Mouse (Mus musculus): ENCODE results near the gene Wnk2.

Gene Wnk2

DNA sequence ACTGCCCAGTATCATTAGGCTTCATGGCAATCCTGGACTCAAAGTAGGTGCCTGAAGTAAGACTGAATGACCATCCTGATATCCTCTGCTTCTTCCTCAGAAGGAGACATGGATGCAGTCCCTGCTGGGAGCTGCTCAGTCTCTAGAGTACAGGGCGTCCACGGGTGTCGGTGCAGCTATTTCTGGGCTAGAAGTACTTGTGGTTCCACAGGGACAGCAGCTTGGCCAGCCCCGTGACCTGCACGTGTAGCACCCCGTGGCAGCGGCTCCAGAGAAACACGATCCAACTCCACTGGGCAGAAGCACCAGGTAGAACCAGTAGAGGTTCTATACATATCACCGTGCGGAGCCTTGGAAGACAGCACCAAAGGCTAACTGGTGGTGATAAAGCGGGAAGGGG is 13.3 kb downstream of the Wnk2 start:
- DNase-seq = no peak

DNA sequence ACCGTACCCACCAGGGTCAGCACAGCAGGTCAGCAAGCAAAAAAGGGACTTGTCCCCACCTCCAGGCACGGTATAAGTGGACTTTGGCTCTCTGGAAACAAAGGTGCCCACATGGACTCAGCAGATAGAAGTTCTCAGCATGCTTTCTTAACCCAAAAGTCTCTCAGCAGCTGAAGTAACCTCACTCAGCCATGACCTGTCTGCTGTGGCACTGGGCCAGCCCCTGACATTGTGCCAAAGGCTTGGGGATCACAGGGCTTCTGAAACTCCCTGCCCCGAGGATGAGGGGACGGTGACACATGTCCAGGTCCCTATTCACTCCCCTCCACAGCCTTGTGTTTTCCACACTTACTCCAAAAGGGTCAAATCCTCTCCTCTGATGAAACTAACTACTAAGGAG is 14.7 kb downstream of the Wnk2 start:
- peak; percentile 64 to 76 for DNase-seq

DNA sequence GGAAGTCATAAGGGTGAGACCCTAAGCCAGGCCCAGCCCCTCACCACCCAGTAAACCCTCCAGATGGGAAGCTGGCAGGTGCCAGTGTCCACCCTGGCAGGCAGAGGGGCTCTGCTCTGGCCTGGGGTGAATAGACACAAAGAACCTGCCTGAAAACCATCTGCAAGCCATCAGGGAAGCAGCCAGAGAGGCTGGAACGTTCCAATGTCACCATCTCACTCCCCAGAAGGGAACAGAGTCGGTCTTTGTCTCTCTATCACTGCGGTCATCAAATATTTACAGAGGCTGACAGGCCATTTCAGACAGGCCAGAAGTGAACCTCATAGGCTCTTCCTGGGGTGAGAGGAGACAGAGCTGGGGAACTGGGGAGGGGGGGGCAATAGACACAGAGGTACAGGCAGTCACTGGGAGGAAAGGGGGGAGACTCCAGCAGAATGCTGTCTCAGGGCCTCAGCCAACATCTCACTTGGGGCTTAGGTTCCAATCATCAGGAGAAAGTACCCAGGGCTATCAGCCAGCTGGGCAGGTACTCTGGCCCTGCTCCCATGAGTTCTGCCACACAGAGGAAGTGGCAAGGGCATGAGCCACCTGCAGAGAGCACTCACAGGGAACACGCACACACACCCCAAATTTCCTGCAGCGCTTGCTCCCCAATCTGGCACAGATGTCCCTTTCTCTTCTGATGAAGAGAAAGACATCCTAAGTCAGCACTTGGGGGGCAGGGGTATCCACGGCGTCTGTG is 15.7 kb downstream of the Wnk2 start:
- DNase-seq = peak in 1 of 2 experiments; percentile 47

DNA sequence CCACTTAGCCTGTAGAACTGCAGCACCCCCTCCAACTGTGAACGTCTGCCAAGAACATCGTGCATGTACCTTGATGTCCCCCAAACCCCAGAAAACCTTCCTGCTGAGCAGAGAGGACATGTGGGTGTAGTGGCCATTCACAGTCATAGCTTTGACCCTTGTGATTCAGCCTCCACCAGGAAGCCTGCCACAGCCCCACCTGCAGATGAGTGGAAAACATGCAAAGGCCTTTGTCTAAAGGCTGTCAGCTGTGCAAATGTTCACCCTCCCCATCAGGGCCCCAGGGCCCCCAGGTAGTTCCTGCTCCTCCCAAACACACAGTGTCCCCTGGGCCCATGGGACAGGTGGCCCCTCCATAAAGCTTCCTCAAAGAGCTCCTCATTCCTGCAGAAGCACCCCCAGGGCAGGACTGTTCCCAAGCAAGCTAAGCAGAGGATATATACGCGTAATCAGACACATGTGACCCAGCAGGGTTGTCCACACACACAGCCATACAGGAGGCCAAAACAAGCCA is 16.4 kb downstream of the Wnk2 start:
- DNase-seq = no peak

DNA sequence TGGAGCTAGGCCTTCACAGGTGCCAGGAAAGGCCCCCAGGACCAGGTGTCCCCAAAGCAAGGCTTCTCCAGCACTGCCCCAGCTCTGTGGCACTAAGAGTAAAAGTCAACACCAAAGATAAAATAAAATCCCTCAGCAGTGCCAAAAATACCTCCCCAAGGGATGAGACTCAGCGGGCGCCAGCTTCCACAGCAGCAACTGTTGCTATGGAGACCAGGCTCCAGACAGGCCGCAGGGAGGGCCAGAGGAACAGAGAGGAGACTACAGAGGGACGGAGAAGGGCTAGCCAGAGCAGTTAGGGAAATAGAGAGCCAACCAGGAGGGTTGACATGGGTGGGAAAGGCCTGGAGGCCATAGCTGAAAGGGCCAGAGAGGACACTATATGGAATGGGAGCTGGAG is 18.0 kb downstream of the Wnk2 start:
- peak in 1 of 2 experiments; percentile 49 for DNase-seq

DNA sequence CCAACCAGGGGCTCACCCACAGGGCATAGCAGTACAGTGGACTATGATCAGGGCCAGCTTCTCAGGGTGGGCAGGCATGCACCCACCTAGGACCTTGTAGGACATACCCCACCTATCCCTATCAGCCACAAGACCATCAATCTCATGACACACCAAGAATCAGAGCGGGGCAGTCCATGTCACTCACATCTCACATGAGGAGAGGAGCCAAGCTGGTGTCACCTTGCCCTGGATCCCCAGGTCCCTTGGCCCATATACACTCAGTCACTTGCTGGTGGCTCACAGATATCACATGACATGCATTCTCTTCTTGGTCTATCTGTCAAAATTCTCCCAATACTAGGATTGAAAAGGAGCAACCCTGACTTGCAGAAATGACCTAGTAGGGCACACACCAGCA is 18.7 kb downstream of the Wnk2 start:
- no peak for DNase-seq

DNA sequence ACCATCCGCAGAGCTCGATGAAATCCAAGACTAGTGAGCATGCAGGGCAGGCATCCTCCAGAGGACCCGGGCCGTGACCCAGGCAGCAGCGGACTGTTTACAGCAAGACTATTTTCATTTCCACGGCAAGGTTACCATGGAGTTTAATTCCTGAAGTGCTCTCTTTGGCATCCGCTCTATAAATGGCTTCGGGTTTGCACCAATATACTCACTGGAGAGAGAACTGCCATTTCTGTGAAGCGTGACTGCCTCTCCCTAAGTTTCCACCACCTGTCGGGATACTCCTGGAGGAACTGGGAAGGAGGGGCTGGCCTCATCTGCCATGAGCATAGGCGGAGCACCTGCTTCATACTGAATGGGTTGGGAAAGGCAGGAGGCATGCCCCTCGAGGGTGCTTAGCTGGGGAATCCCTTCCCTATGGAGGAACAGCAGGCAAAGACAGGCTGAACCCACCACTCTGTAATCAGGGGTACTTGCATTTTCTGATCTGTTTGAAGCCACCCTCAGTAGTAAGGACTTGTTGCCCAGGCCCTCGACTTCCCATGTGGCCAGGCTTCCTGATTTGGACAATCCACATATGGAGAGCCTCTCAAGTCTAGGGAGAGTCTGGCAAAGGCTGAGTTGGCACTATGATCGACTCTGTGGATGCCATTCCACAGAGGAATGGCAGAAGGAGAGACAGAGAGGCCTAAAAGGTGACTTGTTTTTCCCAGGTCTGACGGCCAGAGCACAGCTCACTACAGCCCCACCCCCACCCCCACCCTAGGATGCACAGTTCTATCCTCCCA is 19.8 kb downstream of the Wnk2 start:
- DNase-seq = peak in 1 of 2 experiments; percentile 55

DNA sequence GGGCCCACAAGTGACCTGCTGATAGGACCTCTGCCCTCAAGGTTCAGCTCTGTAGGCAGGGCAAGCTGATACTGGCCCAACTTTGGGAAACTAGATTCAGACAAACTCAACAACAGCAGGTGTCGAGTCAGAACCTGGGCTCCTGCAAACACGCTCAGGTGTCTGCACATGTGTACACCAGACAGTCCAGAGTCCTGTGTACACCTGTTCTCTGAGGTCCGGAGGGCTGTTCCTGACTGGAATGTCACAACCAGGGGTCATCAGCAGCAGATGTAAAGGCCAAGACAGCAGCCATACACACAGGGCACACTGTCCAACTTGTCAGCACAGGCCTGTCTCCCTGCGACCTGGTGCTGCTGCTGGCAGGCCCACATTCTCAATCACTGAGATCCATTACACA is 25.7 kb downstream of the Wnk2 start:
- DNase-seq = no peak

DNA sequence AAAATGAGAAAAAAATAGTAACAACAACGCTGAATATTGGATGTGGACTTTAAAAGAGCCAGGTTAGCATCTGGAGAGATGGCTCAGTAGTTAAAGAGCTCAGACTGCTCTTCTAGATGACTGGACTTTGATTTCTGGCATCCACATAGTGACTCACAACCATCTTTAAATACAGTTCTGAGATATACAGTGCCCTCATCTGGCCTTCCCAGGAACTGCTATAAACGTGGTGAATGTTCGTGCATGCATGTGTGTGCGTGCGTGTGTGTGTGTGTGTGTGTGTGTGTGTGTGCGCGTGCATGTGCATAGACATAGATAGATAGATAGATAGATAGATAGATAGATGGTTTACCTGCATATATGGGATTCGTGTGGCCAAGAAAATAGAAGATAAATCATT is 30.3 kb downstream of the Wnk2 start:
- no peak for DNase-seq

DNA sequence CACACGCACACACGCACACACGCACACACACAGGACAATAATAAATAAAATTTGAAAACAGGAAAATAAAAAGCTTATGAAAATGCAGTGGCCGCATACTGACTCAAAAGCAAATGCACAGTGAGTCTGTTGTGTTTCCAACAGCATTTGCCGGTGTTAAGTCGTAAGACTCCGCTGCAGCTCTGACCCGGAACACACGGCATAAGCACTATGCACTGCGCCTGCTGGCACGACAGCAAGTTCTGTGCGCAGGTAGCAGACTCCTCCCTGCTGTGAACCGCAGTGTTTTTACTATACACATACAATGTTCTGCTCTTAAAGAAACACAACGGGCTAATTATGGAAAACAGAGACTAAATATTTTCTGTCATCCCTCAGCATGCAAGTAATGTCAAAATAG is 32.9 kb downstream of the Wnk2 start:
- DNase-seq = peak in 1 of 2 experiments; percentile 20

DNA sequence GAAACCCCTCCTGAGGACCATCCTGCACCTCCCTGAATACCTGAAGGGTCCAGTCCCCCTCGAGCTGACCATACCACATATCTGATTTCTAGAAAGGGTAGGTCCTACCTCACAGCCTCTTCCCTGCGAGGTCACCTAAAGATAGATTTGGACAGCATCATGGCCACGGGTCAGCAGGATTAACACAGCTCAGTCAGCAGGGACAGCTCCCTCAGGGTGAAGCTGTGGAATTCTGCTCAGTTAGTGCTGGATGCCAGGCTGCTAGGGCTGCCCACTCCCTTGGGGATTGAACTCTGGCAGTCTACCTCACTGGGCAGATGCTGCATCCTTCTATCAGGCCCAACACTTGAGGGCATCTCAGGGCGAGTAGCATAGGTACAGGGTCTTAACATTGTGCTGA is 33.7 kb downstream of the Wnk2 start:
- DNase-seq = no peak

DNA sequence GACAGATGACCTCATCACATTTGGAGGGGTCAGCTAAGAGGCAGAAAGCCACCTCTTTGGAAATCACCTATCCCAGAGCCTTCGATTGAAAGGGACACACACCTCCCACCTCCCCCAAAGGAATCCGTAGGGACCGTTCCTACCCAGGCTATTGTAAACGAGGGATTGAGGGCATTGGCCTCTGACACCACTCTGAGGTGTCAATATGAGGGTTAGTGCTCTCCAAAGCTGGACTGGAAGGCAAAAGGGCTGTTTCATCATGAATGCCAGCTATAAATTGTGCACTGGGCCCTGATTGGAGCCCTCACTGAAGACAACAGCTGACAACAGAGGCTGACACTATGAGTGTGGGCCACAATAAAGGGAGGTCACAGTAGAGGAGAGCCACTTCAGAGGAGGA is 34.5 kb downstream of the Wnk2 start:
- no peak for DNase-seq

DNA sequence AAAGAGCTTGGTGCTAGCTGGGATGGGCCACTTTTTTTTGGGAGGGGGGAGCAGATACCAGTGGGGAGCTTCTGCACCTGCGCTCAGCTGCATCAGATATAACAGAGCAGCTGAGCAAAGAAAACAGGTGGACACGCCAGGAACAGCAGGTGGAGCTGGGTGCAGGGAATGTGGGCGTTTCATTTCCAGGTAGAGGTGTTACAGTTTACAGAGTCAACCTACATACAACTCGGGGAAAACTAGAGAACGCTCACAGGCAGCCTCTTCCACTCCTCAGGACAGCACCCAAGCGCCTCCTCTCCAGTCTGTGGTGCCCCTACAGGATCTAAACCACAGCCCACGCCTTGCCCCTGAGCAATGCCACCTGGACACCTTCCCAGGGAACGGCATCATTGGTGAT is 35.2 kb downstream of the Wnk2 start:
- no peak for DNase-seq

DNA sequence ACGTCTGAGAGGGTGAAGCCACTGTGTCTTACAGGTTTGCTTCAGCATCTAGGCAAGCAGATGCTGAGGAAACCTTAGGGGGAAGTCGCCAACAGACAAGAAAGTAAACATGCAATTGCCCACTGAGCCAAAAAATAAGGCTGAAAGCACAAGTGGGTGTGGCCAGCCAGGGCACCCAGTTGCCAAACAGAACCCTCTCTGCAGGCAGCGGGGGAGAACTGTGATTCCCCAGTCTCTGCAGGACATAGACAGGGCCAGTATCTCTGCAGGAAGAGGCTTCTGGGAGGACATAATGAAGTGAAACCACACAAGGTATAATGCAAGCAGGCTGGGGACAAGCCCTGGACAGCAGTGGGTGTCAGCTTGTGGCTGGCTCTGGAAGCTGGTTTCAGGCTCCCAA is 38.1 kb downstream of the Wnk2 start:
- no peak for DNase-seq

DNA sequence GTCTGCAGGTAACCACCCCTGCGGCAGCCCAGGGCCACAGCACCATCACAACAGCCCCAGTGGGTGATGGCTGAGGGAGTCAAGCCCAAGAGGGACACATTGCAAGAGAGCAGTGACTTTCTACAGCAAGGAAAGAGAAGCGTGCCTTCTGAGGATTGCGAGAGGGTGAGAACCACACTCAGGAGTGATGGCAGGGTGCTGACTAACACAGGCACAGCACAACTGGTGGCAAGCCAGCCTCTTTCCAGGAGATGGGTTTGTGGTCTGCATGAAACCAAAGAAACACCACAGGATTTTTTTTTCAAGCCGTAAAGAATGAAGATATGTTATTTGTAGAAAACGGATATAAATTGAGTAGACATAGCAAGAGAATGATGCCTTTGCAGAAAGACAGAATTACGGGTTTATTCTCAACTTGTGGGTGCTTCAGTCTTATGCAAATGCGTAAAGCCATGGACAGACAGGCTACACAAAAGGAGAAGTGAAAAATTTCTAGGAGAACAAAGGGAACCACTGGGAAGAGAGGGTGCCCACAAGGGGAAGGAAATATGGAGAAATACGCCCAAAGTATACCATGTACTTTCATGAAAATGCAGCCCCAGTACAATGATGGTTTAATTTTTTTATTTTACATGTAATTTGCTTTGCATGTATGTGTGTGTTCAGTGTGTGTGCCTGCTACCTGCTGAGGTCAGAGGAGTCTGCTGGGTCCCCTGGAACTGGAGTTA is 39.5 kb downstream of the Wnk2 start:
- no peak for DNase-seq

DNA sequence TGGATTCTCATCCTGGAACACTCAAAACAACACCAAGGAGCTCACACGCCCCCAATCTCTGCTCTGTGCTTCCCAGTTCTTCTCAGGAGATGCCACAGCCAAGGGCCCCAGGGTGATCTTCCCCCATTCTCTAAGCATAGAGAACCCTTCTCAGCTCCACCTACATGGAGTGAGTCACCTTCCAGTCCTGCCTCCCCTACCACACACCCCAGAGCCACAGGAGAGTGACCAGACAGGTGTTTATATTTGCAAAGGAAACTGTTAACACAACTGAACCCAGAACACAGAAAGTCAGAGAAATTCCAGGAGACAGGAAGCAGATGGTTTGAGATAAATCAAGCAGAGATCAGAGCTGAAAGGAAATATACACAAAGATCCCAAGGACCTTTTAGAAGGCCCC is 43.9 kb downstream of the Wnk2 start:
- DNase-seq = no peak

DNA sequence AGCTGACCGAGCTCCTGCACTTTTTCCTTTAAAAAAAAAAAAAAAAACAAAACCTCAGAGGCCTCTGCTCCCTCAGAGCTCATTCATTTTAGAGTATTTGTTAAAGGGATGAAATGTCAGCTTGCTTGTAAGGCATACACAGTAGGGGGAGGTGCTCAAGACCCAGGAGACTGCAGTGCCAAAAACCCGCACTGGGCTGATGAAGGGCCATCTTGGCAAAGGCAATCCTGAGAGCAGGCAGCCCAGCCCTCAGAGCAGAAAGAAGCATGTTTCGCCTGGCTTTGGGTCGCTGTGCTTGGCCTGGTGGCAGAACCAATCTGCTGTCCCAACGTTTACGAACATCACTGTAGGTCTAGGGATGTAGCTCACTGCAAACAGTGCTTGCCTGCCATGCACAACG is 44.6 kb downstream of the Wnk2 start:
- DNase-seq = peak; percentile 28 to 51

DNA sequence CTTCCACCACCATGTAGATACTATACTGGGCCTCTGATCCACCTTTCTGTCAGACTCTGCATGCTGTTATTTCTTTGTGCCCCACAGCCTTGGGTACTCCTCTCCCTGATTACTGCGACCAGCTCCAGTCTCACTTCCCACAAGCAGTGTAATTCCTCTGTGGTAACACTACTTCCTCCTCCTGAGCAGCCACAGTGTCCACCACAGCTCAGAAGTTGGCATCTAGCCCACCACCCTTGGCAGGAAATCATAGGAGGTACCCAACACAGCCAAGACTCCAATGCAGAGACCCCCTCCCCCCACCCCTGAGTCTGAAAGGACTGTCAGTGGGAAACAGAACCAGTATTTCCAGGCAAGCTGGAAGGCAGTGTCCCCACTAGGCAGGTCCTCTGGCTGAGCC is 47.4 kb downstream of the Wnk2 start:
- DNase-seq = peak; percentile 66 to 79

DNA sequence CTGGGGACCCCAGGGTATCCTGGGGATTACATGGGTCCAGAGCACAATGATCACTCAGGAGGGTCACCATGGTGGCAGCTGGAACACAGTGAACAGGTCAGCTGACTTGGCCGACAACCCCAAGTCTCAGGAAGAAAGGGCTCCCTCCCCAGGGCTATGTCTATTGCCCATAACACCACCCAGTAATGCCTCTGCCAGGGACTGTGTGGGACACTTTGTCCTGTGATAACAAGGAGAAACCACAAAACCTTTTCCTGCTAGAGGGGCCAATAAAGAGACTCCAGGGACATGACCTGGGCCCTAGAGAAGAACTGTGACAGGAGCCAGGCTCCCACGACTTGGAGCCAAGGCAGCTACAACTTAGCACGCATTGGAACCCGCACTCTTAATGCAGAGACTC is 51.0 kb downstream of the Wnk2 start:
- no peak for DNase-seq

DNA sequence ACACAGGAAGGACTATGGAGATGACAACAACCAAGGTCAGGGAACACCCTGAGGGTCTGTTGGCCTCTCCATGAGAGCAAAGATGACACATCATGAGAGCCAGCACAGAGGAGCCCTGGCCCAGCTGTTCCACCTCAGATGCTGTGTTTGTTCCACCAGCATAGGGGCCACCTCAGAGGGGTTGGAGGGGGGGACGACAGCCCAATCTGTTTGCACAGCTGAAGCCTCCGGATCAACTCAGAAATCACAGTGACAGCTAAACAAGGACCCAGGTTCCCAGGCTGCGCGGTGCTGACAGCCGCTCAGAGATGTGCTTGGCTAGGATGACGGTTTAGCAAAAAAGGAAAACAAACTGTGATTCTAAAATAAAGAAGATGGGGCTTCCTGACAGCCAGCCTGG is 53.1 kb downstream of the Wnk2 start:
- DNase-seq = no peak

DNA sequence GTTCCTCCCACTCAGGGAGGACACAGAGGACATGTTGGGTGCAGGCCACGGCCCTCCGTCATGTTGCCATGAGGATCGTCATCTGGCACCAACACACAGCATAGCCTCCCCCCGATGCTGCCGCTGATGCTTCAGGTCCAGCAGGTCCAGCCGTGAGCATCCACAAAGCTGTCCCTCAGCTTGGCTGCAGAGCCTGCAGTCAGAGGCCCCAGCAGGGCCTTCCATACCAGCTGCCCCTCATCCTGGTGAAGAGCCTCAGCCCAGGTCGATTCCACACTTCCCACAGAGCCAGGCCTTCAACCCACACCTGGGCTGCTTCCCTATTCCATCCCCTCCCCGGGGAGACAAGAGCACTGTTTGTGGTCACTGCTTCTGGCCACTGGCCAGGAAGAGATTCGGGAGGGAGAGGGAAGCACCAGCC is 54.3 kb downstream of the Wnk2 start:
- peak; percentile 74 to 82 for DNase-seq

DNA sequence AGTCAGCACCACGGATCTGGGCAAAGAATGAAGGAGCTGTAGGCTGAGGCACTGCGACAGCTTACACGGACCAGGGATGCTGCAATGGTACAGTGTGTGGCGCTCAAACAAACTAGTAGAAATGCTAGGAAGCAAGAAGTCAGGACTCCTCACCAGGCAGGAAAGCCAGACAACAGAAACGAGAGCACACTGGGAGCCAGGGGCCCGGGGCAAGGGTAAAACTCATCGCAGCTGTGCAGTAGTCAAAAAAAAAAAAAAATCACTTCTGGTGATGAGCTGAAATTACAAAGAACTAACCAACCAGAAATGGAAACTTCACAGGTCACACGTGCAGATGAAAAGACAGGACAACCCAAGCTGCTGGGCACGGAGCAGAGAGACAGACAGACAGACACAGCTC is 55.2 kb downstream of the Wnk2 start:
- no peak for DNase-seq

DNA sequence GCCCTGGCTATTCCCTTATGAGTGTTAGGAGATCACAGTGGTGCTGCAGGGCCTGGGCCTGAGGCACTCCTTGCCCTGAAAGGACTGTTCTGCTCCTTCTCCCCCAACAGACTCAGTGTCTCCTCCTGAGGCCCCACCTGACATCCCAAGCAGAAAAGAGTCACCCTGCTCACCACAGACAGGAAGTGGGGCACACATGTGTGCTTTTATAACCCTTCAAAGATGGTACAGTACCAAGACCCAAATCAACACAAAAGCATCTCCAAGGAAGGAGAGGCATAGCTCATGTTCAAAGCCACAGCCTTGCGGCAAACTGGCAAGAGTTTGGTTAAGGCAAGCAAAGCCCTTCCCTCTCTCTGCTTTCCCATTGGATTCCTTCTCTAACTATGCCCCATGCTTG is 57.6 kb downstream of the Wnk2 start:
- DNase-seq = no peak

DNA sequence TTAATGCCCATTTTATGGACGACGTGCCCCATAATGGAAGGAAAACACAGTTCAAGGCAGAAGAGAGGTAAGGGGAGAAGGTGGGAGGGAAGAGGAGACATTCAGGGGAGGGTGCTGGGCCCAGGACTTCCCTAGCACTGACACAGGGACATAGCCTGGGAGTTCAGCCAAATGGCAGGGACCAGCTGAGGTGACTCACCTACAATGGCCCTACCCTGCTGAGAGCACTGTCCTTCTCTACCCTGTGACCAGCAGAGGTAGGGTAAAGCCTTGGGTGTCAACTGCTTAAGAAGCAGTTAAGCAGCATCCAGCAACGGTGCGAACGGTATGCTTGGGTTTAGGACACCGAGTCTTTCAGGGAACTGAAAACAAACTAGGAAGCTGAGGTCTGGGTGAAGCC is 58.9 kb downstream of the Wnk2 start:
- no peak for DNase-seq
